Mouse (Mus musculus) lung, postnatal 0 days (tissue): Measurements from ENCODE around the gene Vcl. TPM values are rescaled to one million over a fixed set of nuclear protein-coding genes. Genes with fewer than 3 reads are reported as not detected.

Experiments used
- ATAC-seq: fragments of 200-750 bp; cut with Nextera tagmentation; 2 replicates; pipeline ENCODE4 v1.8.0; 2017; ENCODE audit warnings: moderate library complexity
- DNase-seq: peaks from one replicate; pipeline ENCODE4 v3.0.0-alpha.2; 2016; ENCODE audit warnings: low spot score
- H3K27ac ChIP-seq: fragments of 300-500 bp; sonication (generic); 2 replicates; pipeline ENCODE4 v1.5.1; 2014; ENCODE audit warnings: antibody characterized with exemption, mild to moderate bottlenecking, low read length, mixed read lengths
- H3K27me3 ChIP-seq: fragments of 300-500 bp; sonication (generic); replicated peaks from 2 replicates; pipeline ENCODE4 v1.6.1; 2014; ENCODE audit warnings: low read length, mixed read lengths; ENCODE audit not compliant: insufficient read depth
- H3K36me3 ChIP-seq: fragments of 300-500 bp; sonication (generic); 2 replicates; pipeline ENCODE4 v1.6.1; 2014; ENCODE audit warnings: low read length, mixed read lengths; ENCODE audit not compliant: insufficient read depth
- H3K4me1 ChIP-seq: fragments of 300-500 bp; sonication (generic); 2 replicates; pipeline ENCODE4 v1.6.1; 2014; ENCODE audit warnings: antibody characterized with exemption, low read depth, low read length, mixed read lengths; ENCODE audit not compliant: insufficient read depth
- H3K4me2 ChIP-seq: fragments of 300-500 bp; sonication (generic); replicated peaks from 2 replicates; pipeline ENCODE4 v1.6.1; 2014; ENCODE audit warnings: low read depth, mild to moderate bottlenecking, low read length, moderate library complexity, mixed read lengths
- H3K4me3 ChIP-seq: fragments of 300-500 bp; sonication (generic); 2 replicates; pipeline ENCODE4 v1.5.1; 2014; ENCODE audit warnings: low read depth, low read length
- H3K9ac ChIP-seq: fragments of 300-500 bp; sonication (generic); replicated peaks from 2 replicates; pipeline ENCODE4 v1.6.1; 2014; ENCODE audit warnings: low read depth, mild to moderate bottlenecking
- H3K9me3 ChIP-seq: fragments of 300-500 bp; sonication (generic); 2 replicates; pipeline ENCODE4 v1.6.1; 2016; ENCODE audit warnings: low read length, mixed read lengths
- CTCF ChIP-seq: IDR thresholded peaks from 2 replicates; pipeline ENCODE4 v1.5.1; 2016; ENCODE audit warnings: antibody characterized with exemption, mild to moderate bottlenecking
- EP300 ChIP-seq: IDR thresholded peaks from 2 replicates; pipeline ENCODE4 v1.6.1; 2016; ENCODE audit warnings: antibody characterized with exemption, mild to moderate bottlenecking, control low read depth
- WGBS: fragments of 180-500 bp; shearing (Covaris S2); extraction: QIAGEN DNeasy Blood & Tissue Kit; methylation state at CpG from one replicate; pipeline ENCODE4 v1.1.7; 2014; 5-methylcytosine and 5-hydroxymethylcytosine counted together
- polyA plus RNA-seq: library from polyadenylated mRNA; unstranded; fragments of >200 nt; fragmentation: Nextera tagmentation; extraction: Ambion mirVana; gene quantifications from 2 replicates; pipeline ENCODE4 v1.2.1, GENCODE M21; 2015

Gene Vcl
- polyA plus RNA-seq, 1 experiment from 2014 or later: 42.8 TPM

GRCm38 (mm10) chr14:20930481-20931391 is 1.5 kb downstream of the Vcl start:
- Histone ChIP-seq H3K4me1 (peaks cover 14% of the 10 kb centered on the region; the same call in 1 of the 2 replicates), H3K9me3 (no peaks in the 10 kb centered on the region), H3K9ac (peak overlapping the region; percentile 83), H3K36me3 (no peaks in the 10 kb centered on the region), H3K27me3 (no peaks in the 10 kb centered on the region), H3K4me3 (peak overlapping the region; percentile 96), H3K27ac (peak overlapping the region; percentile 93), H3K4me2 (peak overlapping the region; percentile 79)
- 10% methylated on average over 8 of the region's 8 CpGs for WGBS
- ATAC-seq (no peak), DNase-seq (peak; percentile 67)
- TF ChIP-seq EP300 (no peak), CTCF (no peak)

DNA sequence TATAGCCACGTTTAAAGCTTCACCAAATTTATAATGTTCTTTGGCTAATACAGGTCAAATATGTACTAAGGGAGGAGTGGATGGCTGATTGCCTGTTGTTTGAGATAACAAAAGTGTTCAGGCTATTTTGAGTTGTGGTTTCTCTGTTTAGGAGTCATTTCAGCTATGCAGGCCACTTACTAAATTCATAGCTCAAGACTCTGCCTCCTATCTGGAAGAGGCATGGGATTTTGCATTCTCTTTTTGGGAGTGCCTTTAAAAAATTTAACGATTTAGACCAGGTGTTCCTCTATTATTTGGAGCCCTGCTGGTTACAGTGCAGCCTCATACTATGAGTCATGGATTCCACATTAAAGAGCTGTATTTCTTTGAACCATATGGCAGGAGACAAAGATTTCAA is 9.2 kb downstream of the Vcl start:
- Histone ChIP-seq H3K27me3 (no peaks in the 10 kb centered on the region), H3K4me3 (no peak overlapping the region), H3K4me2 (no peak overlapping the region), H3K4me1 (peaks cover 22% of the 10 kb centered on the region), H3K36me3 (no peaks in the 10 kb centered on the region), H3K27ac (peak overlapping the region; percentile 43), H3K9me3 (no peaks in the 10 kb centered on the region), H3K9ac (no peak overlapping the region)
- WGBS: 19% methylated on average over 2 of the region's 2 CpGs
- peak; percentile 93 for TF ChIP-seq EP300
- TF ChIP-seq CTCF: no peak; the same call in 1 of the 2 replicates
- ATAC-seq (peak; percentile 89), DNase-seq (peak; percentile 85)

GRCm38 (mm10) chr14:20938860-20939259 is 9.7 kb downstream of the Vcl start:
- TF ChIP-seq EP300 (no peak), CTCF (no peak)
- Histone ChIP-seq H3K27ac (peak overlapping the region; percentile 43), H3K36me3 (no peaks in the 10 kb centered on the region), H3K27me3 (no peaks in the 10 kb centered on the region), H3K9me3 (no peaks in the 10 kb centered on the region), H3K9ac (no peak overlapping the region), H3K4me2 (no peak overlapping the region), H3K4me3 (no peak overlapping the region), H3K4me1 (peaks cover 22% of the 10 kb centered on the region)
- ATAC-seq (no peak), DNase-seq (no peak)
- WGBS: 13% methylated on average over 1 of the region's 1 CpGs

DNA sequence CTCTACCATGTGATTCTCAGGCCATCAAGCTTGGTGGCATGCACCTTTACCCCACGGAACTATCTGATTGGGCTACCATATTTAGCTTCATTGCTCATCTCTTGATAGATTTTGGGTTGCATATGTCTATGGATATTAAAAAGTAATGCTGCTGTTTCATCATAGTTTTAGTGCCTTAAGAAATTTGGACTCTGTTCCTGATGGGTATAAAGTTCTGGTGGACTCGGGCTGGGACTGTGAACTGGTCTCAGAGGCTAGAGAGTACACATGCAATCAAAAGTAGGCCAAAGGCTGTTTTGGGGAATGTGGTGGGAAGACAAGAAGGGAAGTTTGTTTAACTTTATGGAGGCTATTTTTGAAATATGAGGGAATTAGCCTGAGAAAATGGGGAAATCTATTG is 16.1 kb downstream of the Vcl start:
- Histone ChIP-seq H3K27ac (no peak overlapping the region), H3K36me3 (no peaks in the 10 kb centered on the region), H3K27me3 (no peaks in the 10 kb centered on the region), H3K4me1 (peaks cover 9% of the 10 kb centered on the region; the same call in 1 of the 2 replicates), H3K4me2 (no peak overlapping the region), H3K9me3 (no peaks in the 10 kb centered on the region), H3K4me3 (no peak overlapping the region), H3K9ac (no peak overlapping the region)
- DNase-seq (no peak), ATAC-seq (no peak)
- no peak for TF ChIP-seq EP300
- WGBS: 79% methylated on average over 2 of the region's 2 CpGs

DNA sequence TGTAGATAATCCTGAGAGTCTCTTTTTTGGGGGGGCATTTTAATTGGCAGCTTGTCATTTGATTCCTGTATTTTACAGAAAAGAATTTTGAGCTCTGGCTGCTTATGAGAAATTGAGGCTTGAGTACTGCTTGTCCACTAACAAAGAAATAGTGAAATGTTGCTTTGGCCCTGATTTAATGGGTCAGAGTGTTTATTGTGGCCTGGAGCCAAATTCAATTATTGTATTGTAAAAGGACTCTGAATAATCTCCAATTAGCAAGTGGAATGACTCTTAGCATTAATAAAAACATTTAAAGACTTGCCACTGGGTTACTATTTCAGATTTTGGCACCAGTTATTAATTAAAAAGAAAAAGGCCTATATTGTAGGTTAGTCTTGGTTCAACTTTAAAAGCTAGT is 26.8 kb downstream of the Vcl start:
- Histone ChIP-seq H3K9me3 (no peaks in the 10 kb centered on the region), H3K4me3 (no peak overlapping the region), H3K27me3 (no peaks in the 10 kb centered on the region), H3K9ac (no peak overlapping the region), H3K4me1 (0 out of 2 replicates have a peak, but pooled peaks cover 4% of the 10 kb centered on the region), H3K36me3 (no peaks in the 10 kb centered on the region), H3K27ac (no peak overlapping the region), H3K4me2 (no peak overlapping the region)
- no peak for ATAC-seq
- TF ChIP-seq EP300: no peak
- DNase-seq: no peak

- H3K9ac ChIP-seq: no peak overlapping the region
- no peaks in the 10 kb centered on the region for H3K9me3 ChIP-seq
- no peaks in the 10 kb centered on the region for H3K27me3 ChIP-seq
- TF ChIP-seq CTCF (no peak), EP300 (peak; percentile 39; the same call in 1 of the 2 replicates)
- 0 out of 2 replicates have a peak, but pooled peaks cover 4% of the 10 kb centered on the region for H3K4me1 ChIP-seq
- H3K36me3 ChIP-seq: no peaks in the 10 kb centered on the region
- H3K27ac ChIP-seq: 0 out of 2 replicates have a peak overlapping the region, but pooled peaks have one; percentile 29
- H3K4me3 ChIP-seq: no peak overlapping the region
- no peak overlapping the region for H3K4me2 ChIP-seq
- DNase-seq (peak; percentile 65), ATAC-seq (peak; percentile 64)
- WGBS: 16% methylated on average over 2 of the region's 2 CpGs
These were observed 29.8 kb downstream of the Vcl start for GRCm38 (mm10) chr14:20958971-20959370.
